Mouse (Mus musculus): ENCODE results near the gene Stat5b.

Stat5b gene

DNA sequence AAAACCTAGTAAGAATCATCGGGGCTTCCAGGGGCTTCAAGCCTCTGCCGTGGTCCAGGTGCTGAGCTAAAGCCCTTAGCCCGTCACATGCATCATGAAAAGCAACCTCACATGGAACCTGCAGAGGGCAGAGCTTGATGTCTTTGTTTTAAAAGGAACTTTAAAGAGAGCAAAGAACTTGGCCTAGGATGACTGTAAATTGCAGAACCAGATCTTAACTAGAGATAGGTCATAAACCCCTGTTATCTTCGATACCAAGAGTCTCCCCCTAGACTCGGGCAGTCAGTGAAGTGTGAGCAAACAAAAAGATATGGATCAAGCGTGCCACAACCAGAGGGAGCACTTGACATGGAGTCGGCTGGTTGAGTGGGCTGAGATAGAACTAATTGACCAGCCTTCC is 15.1 kb upstream of the Stat5b start:
- DNase-seq = no peak

DNA sequence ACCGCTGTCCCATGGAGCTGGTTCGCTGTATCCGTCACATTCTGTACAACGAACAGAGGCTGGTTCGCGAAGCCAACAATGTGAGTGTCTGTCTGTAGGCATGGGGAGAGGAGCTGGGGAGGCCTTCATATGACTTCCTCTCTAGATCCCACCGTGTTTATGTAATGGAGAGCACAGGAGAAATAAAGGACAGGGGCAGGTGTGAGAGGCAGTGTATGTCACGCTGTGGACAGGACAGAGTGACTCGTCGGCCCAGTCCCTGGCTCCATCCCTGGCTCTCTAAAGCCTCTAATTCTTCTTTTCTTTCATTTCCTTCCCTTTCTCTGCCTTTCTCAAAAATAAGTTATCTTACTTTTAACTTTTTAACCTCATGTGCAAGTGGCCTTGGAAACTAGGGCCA is 12.6 kb upstream of the Stat5b start:
- DNase-seq = no peak

DNA sequence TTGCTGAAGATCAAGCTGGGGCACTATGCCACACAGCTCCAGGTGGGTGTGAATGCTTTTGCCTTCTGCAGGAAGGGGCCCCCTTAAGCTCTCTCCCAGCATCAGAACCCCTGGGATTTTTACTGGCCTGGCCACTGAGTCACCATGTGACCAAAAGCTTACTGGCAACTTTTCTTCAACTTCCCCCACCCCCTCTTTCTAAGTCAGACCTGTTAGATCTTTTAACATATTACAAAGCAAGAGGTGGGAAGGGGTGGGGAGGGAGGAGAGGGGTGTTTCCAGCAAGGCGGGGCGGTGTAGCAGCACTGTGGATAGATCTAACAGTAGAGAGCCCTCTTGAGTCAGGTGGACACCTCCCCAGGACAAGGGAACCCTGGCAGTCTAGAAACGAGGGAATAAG is 11.3 kb upstream of the Stat5b start:
- DNase-seq = no peak

DNA sequence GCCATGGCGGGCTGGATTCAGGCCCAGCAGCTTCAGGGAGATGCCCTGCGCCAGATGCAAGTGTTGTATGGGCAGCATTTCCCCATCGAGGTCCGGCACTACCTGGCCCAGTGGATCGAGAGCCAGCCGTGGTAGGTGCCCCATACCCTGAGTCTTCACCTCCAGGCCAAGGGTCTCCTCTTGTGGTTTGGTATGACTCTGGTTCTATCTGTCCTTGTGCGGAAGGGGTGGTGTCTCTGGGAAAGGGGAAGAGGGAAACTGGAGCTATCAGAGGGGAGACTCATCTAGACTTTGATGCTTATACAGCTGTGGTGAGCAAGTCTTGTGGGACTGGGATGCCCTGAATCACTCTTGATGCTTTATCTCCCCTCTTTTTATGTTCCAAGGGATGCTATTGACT is 10.8 kb upstream of the Stat5b start:
- no peak for DNase-seq

DNA sequence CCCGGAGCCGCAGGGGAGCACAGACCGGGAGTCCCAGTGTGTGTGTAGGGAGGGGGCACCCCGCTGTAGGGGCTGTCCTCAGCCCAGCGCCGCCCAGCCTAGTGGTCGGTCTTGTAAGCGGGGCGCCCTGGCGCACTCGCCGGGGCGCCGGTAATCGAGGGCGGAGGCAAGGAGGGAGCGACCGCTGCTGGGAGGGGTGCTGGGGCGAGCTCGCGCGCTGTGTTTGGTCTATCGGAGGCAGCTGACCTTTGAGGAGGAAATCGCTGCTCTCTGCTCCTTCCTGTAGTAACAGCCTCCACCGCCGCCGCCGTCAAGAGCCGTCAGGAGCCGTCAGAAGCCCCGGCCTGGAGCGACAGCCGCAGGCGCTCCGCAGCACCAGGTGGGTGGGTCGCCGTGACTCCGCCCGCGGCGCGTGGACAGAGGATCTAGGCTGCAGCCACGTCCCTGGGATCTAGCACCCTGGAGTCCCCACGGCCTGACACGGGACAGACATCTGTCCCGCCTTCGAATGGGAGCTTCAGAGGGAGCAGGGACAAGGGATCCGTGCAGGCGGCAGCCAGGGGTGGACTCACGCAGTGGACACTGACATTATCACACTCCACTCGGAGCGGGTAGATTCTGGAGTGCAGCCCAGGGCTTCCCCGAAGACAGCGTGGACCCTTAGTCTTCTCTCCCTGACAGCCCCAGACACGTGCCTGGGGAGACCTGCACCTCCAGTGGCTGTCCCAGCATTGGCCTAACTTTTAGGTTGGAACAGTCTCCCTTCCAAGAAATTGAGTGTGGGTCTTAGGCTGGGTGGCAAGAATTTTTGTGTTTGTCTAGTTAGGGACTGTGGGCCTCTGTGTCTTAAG is 9.9 kb upstream of the Stat5b start:
- peak; percentile 94 for DNase-seq

DNA sequence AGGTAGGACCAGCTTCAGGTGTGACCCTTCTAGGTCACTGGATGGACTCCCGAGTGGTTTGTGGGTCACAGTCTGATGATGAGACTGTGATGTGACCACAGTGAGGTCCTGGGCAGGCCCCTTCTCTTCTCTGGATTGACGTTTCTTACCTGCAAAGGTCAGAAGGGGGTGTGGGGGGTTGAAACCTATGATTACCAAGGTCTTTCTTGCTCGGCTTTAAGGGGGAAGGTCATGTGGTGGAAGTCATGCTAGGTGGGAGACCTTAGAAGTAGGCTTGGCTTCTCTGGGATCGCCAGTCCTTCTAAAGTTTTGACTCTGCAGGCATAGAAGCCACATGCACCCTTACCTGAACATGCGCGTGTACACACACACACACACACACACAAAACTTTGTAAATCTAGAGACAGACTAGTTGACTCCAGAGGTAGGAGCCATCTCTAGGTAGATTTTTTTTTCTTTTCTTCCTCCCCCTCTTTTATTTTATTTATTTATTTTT is 9.1 kb upstream of the Stat5b start:
- DNase-seq = no peak

DNA sequence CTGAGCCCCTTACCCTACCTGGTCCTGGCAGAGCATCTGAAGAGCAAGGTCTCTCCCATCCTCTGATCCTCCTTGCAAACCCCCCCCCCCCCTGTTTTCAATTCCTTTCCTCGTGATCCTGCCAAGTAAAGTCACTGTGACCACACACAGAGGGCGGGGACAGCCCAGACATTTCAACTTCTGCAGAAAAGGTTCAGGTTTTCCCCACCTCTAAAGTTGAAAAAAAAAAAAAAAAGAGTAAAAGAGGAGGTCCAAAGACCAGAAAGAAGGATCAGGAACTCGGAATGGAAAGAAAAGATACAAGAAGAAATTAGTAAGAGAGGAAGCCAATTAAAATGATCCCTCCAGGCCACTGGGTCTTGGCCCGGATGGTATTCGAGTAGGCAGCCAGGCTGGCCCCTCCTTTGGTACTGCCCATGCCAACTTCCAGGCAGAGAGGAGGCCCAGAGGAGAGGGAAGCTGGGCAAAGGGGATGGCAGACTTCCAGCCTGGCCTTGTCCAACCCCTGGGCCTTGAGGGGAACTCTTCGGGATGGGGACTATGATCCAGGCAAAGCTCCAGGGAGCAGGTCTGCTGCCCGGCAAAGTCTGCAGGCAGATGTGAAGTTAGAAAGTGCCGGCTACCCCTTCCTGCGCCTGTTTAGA is 8.5 kb upstream of the Stat5b start, which contains the start of gene Stat5a:
Gene Stat5a, plus strand, starts transcription at position 417 of the 644 bp plus-strand sequence.
- peak; percentile 78 for DNase-seq

DNA sequence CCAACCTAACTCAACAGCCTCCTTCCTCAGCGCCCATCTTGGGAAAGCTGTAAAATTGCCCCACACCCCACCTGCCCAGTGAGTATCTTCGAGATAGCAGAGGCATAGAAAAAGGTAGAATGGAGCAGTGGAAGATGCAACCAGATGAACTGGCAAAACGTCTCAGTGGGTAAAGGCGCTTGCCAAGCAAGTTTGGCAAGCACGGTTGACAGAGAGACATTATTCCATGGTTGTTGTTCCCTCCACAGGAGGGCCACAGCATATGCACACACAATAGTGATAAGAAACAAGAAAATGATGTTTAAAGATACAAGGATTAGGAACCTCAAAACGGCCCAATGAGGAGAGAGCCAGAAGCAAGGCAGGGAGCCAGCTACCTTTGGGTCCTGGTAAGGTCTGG is 7.4 kb upstream of the Stat5b start:
- DNase-seq = no peak

DNA sequence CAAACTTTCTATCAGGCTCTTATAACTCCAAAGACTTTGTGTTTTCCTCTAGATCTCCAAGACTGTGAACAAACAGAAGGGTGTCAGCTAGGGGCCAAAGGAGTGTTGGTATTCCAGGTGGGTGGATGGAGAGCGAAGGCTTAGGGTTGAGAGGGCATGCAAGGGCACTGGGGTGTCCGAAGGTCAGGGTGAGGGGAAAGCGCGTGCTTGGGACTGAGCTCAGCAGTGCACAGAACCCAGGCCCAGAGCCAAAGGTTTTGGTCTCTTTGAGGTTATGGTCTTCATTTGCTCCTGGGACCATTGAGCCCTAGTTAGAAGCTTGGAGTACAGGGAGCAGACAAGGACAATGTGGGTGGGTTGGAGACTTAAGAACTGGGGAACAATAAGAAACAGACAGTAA is 4.7 kb upstream of the Stat5b start:
- DNase-seq = no peak

DNA sequence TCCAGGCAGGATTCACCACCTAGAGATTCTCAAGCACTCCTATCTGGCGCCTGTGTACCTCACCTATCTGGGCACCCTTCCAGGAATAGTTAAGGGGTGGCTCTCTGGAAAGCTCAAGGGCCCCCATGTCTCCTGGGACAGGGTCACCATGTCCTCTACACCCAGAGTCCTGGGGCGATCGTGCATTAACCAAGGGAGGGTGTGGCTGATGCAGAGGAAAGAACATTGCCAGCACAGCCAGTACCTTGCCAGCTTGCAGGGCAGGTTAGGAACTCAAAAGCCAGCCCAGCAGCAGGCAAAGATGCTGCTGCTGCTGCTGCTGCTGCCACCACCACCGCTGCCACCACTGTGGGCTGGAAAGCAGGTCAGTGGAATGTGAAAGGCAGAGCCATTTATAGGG is 3.7 kb upstream of the Stat5b start:
- no peak for DNase-seq

DNA sequence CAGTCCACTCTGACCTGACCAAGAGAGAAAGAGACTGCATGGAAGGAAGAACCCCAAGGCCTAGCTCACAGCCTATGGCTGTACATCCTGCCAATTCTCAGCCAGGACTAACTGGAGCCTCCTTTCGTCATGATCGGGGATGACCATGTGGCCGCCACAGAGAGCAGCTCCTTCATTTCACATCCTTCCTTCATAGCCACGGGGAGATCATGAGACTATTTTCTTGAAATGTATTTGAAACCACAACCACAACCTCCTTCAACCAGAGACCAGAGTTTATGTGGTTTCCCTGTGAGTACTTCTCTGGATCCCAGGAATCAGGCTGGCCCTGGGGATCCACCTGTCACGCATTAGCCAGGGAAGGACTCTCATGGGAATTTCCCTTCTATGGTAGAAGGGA is 2.5 kb upstream of the Stat5b start:
- DNase-seq = no peak

DNA sequence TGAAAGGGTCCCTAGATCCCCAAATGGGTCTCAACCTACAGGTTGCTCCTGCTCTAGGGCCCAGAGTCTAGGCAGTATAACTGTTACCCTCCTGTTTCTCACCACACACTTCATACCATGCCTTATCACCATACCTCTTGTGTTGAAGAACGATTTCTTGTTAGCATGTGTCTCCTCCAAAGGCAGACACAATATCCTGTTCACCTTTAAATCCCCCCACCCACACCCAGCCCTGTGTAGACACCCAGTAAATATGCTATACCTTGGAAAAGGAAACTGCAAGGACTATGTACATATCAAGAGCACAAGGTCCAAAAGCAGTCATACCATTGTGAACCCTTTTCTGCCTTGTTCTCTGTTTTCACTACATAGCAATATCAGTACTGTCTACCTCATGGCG is 1.6 kb upstream of the Stat5b start:
- DNase-seq = no peak

DNA sequence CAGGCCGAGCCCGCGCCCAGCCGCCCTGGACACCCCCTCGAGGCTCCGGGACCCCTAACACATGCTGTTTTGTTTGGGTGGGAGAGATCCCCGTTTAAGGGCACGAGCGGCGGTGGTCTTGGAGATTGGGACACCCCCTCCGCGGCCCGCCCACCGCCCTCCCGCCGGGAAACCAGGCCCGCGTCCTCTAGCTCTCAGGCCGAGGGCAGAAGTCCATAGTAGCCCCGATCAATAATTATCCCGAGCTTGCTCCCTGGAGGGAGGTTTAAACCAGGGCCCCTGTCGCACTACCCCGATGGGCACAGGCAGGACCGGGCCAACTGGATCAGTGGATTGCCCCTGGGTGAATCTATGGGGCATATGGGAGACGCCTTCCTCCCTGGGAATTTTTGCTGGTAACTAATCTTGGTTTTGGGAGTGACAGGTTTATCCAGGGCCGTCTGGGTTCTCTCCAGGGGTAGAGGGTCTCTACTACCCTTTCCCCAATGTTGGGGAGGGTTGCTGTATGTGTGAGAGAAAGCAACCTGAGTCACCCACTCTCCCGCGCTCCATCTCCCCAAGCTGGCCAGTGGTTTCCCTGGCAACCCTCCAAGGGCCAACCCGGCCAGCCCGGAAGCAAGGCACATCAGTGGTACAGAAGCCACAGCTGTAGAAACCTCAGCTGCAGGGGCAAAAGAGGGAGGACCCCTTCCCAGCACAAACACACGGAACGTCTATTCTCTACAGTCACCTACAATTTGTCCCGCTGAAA is 429 bp upstream of the Stat5b start:
- DNase-seq = peak; percentile 78

DNA sequence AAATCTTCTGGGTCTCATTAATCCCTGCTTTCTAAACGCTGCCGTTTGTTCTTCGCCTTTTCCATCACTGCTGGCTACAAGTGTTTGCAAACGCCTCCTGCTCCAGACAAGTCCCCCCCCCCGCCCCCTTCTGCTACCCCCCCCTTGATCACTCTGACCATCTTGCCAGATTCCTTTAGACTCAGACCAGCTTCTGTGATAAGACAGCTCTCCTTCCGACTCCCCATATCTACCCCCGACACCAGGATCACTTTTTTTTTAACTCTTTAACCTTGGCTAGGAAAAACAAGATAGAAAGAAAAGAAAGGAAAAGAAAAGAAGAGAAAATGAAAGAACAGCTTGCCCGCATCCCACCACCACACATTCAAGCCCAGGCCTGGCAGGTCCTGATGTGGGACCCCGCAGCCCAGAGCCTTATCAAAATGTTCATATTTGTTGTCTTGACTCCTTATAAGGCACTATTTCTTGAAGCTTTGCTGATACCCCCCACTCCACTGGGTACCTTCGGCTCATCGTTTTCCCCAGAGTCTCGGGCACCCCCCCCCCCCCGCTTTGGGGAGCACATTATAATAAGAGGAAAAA is 977 bp downstream of the Stat5b start:
- DNase-seq = no peak

DNA sequence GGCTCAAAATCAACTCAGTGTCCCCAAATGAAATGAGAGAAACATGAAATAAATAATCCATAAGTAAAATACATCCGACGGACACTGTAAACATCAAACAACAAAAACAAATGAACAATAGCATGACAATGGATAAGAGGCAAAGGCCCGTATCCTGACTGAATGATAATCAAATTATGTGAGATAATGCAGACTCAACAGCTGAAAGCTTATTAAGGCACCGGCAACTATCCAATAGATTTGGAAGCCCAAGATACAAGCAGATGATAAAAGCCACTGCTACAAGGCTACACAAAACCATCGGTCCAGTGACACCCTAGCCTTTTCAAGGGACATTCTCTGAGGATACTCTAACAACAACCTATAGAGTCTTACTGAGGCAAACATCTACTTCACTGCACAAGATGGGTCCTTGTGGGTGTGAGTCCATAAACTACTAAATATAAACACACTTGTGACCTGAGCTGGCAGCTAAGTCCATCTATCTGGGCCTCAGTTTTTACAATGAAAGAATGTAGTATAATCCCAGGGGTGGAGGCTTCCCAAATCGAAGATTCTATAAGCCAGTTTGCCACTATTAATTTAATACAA is 1.6 kb downstream of the Stat5b start:
- no peak for DNase-seq

DNA sequence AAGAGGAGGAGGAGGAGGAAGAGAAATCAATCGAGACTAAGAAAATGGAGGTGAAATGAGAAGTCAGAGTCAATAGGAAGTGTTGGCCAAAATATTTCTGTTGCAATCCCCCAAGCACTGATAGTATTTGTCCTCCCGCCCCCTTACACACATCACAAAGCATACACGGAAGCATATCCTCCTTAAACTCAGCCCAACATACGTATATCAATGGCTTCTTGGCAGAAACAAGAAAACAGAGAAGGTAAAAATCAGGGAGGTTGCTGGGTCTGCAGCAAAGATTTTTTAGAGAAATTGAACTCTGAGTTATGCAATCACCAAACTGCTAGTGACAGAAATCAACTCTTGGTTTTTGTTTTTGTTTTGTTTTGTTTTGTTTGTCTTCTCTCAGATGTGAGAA is 2.4 kb downstream of the Stat5b start:
- no peak for DNase-seq

DNA sequence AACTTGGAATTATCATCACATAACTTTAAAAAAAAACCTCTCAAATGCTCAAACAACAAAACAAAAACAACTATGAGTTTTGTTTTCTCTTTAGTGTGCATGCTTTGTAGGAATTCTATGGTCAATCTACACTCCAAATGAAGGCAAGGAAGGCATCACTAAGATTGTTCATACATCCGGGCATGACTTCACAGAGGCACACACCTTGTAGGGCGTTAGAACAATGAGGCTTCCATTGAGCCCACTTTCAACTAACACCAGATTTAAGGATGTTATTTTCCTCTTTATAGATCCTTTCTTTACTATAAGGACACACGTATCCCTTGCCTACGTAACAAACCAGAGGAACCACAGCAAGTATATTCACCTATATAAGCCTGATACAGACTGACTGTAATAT is 3.0 kb downstream of the Stat5b start:
- no peak for DNase-seq

DNA sequence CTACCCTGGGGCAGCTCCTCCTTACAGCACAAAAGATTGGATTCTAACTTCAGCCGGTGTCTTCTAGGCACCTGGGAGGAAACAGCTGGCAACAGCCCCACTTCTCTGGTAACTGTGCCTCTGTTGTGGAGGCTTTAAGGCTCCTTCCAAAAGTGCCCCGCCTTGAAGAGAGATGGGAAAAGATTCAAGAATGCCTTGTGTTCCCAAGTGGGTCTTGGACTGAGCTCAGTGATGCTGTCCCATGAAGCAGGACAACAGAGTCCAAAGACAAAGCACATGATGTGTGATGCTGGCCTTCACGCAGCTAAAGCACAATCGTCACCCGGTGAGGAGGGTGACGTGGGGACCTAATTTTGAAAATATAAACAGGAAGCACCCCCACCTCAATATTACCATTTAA is 4.7 kb downstream of the Stat5b start:
- no peak for DNase-seq

DNA sequence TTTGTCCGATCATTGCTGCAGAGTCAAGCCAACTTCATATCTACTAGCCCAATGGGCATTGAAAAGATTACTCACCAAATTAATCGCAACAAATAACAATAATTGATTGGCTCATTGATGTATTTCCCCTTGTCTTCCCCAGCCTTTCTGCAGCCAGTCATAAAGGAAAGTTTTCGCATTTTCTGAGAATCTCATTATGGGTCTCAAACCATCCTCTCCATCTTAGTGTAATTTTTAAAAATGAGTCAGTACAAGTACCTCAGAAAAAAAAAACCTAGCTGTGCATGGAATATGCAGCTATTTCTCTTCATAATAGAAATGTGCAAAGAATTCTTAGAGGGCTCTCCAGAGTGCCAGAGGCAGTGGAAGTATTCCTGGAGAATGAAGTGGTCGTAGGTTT is 6.4 kb downstream of the Stat5b start:
- DNase-seq = no peak

DNA sequence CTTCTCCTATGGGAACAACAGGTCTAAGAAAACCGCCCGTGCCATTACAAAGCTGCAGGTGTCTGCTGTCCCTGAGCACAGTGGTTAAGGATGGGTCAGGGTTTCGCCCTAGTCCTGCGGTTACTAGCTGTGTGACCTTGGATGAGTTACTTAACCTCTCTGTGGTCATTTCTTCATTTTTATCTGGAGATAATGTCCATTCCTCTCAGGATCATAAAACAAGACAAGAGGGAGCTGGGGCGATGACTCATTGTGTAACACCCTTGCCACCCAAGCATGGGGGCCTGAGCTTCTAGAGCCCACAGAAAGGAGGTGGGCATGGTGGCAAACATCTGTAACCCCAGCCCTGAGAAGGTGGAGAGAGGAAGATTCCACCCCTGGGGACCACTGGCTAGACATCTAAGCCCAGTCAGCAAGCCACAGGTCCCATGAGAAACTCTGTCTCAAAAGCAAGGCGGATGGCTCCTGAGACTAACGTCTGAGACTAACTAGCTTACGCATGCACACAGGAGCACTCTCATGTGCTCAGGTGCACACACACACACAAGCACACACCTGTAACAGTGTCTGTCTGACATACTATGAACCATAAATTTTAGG is 7.4 kb downstream of the Stat5b start:
- DNase-seq = no peak

DNA sequence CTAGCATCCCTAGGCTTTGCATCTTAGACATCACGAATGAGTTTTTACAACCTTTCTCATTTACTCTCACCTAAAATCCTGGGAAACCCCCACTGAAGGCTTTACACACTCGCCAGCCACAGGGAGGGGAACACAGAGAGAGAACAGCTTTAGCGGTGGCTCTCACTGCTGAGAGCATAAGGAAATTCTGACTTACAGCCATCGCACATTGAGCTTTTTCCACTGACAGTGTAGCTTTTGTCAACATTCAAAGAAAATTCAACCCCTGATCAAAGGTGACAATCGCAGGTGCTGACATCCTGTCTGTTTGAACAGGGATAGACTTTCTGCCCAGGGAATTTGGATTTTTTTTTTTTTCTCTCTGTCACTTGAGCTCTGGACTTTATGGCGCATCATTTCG is 8.5 kb downstream of the Stat5b start:
- DNase-seq = no peak

DNA sequence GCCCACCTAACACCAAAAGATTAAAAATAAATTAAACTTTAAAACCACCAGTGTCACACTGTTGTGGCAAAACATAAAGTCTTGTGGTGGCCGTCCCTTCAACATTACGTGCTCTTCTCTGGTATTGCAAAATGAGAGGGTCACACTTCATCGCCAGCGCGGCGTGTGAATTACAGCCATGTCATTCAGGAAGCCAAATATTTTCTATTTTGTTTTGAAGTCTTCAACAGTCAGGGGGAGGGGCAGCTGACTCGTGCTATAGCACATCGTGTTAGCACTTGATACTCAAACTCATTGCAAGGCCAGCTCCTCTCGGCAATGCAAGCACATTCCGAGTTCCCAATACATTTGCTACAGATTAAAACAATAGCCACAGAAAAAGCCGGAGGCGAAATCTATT is 9.7 kb downstream of the Stat5b start:
- DNase-seq = peak; percentile 75

All from lung, postnatal 36 days (tissue).